Mouse (Mus musculus): ENCODE measurements around the gene Ccdc115.
A peak's percentile ranks its signal among the peaks of the same experiment; 100 is the strongest.
"Not testable (repeated sequence)": the region's sequence is repeated elsewhere in the genome, so short reads cannot be mapped to it uniquely, and the experiment has no call there.

Ccdc115 gene

GRCm38 (mm10) chr1:34437366-34437765 lies 2.1 kb downstream of the Ccdc115 start:
- not testable (repeated sequence) for DNase-seq

DNA sequence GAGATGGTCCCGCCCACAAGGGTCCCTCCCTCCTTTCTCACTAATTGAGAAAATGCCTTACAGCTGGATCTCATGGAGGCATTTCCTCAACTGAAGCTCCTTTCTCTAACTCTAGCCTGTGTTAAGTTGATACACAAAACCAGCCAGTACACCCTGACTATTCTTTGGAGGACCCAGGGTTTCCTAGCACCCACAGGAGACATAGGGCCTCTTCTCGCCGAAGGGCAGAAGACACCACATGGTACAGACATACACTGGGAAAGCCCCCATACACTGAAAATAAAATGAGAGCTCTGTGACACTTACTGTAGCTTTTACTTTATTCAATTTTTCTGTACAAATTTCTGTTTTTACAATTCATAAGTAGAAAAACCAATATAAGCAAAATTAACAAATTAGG lies 3.1 kb downstream of the Ccdc115 start:
- no peak for DNase-seq

DNA sequence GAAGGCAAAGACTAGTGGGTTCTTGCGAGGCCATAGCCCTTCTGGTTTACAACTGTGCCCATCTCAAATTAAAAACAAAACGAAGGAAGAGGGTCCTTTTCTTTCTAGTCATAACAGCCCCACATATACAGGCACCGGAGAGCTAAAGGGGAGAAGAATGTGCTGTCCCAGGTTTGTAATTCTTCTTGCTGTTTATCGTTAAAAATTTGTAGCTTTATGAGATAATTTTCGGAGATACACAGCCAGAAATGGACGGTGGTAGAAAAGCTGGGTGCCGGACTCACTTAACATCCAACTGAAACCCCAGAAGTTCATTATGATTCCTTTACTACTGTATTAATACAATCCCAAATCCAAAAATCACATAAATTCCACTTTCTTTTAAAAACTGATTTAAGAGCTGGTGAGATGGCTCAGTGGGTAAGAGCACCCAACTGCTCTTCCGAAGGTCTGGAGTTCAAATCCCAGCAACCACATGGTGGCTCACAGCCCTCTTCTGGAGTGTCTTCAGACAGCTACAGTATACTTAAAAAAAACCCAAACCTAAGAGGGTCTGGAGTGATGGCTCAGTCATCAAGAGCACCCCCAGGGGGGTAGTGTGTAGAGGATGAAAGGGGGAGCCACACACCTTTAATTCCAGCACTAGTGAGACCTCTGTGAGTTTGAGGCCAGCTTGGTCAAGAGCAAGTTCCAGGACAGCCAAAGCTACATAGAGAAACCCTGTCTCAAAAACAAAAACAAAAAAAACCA lies 3.9 kb downstream of the Ccdc115 start:
- DNase-seq: no peak

- peak; percentile 91 for DNase-seq
Observed at GRCm38 (mm10) chr1:34434660-34435160, 4.8 kb downstream of the Ccdc115 start.

- DNase-seq: no peak
Observed at GRCm38 (mm10) chr1:34433891-34434521, 5.5 kb downstream of the Ccdc115 start.

DNA sequence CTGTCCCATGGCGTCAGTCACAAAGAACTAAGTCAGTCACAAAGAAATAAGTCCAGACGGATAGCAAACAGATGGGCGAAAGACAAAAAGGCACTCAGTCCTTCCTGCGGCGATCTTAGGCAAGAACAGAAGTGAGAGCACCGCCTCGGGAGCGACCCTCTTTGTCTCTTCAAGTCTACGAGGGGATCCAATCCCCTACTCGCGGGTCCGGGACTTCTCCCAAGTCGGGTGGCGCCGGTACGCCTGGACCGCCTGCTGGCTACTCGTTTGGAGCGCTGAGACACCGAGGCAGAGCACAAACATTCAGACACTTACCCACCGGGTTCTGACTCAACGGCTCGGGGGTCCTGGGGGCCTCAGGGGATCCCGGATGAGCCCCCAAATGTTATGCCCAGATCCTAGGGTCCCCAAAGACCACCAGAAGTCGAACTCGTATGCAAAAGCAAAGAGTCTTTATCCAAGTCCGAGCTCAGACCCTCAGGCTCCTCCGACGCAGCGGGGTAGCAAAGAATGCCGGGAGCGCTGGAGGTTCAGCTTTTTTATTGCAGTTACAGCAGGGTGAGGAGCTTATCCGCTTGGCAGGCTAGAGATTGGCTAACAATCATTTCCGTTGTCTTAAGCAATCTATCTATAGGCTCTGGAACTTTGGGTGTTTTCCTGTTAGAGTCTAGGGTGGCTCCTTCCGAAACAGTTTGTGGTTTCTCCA lies 6.5 kb downstream of the Ccdc115 start:
- DNase-seq: peak; percentile 45

DNA sequence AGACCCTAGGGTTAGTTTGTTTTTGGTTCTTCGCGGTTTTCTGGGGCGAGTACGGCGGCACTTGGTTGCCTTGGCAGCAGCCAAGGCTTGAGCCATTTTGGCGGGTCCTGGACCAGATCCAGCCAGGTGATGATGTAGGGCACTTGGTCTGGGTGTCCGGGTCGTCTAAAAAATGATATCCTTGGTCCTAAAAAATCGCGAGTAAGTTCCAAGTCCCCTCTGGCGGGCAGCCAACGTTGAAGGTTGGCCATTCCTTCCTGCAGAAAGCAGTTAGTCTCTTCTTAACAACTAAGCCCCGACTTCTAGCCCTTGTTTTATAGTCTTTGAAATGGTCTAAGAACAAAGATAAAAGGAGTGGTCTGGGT lies 7.1 kb downstream of the Ccdc115 start:
- DNase-seq: peak; percentile 50

- DNase-seq: no peak
Observed at GRCm38 (mm10) chr1:34431431-34431830, 8.0 kb downstream of the Ccdc115 start.

GRCm38 (mm10) chr1:34430981-34431380 lies 8.5 kb downstream of the Ccdc115 start:
- no peak for DNase-seq

DNA sequence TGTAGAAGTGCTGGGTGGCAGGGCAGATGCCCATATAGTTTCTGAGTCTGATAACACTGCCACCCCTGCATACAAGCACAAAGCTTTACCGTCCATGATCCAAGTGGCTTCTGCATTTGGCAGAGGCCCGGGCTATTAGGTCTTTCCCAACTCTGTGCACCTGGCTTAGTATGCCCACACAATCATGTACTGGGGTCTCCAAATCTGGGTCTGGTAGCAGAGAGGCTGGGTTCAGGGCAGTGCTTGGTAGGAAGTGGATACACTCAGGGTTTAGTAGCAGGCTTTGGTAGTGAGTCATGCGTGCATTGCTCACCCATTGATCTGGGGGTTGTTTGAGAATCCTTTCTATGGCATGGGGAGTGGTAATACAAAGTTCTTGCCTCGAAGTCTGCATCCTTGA lies 10.2 kb downstream of the Ccdc115 start:
- no peak for DNase-seq

GRCm38 (mm10) chr1:34428466-34428865 lies 11.0 kb downstream of the Ccdc115 start:
- DNase-seq: no peak

DNA sequence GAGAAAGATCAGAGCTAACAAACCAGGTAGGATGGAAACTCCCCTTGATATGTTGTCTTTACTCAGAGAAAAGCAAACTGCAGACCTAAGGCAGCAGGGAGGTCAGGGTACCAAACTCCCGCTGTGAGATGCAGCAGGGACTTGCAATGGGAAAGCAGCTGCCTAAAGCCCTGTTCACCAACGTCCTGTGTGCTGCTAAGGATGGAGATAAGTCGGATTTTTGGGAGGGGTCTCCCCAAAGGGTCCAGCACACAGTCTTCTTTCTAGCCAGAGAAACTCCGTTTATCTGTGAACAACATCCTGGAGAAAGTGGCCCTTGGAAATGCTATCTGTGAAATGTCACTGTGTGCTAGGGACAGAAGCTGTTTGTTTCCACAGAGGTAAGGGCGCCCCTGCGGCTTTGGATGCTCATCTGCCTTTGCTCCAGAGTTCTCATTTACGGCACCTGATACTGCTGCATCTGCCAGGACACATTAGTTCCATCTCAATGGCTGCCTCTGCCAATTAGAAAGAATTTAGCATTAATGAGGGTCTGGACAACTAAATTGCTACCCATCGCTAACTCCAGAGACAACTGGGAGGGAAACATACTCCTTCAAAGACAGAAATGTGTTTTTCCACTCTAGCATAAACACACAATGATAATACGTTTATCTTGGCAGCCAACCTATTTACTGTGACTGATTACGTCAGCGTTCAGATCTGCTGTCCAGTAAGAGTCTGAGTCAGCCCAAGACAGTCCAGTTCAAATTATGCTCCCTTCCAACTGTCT lies 40.1 kb downstream of the Ccdc115 start:
- DNase-seq: peak; percentile 51

- peak; percentile 21 for DNase-seq
Observed at GRCm38 (mm10) chr1:34396321-34396720, 43.2 kb downstream of the Ccdc115 start.

DNA sequence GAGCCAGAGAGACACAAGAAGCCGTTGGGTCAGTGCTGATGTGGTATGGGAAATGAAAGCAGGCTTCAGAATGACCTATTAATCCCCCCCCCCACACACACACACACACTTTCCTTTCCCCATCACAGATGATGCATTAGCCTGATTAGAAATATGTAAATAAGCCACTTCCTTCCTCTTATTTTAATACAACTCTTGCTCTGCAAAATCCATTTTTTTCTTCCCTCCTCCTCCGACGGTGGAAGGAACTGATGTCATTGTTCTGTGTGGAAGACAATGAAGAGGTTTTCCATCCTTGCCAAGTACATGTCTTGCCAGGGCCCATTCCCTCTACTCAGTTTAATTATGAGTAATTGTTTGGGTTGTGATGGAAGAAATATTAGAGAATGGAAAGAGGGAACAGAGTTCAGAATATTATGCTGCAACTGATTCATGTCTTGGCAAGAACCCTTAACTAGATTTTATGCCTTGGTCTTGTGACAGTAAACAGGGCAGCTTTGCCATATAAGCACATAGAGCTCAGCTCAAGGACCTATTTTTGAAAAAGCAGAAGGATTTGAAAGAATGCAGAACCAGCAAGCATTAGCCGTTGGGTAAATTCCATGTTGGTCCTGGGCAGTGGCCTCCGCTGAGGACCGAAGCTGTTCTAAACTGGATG lies 50.1 kb downstream of the Ccdc115 start:
- DNase-seq: peak; percentile 78

DNA sequence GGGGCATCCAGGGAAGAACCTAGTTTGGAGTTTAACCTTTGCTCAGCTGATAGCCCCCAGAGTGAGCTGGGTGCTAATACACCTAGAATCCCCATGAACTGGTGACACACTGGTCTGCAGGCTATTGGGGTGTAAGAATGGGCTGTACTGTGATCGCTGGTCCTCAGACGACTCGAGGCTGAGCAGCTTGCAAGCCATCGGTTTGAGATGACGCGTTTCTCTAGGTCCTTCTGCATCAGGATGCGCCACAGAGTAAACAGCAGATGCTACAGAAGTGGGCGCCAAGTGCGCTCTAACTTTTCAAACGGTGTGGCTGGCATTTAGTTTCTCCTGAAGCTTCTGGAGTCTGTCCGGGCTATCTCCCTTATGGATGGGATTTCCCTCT lies 50.6 kb downstream of the Ccdc115 start:
- DNase-seq: peak; percentile 35

DNA sequence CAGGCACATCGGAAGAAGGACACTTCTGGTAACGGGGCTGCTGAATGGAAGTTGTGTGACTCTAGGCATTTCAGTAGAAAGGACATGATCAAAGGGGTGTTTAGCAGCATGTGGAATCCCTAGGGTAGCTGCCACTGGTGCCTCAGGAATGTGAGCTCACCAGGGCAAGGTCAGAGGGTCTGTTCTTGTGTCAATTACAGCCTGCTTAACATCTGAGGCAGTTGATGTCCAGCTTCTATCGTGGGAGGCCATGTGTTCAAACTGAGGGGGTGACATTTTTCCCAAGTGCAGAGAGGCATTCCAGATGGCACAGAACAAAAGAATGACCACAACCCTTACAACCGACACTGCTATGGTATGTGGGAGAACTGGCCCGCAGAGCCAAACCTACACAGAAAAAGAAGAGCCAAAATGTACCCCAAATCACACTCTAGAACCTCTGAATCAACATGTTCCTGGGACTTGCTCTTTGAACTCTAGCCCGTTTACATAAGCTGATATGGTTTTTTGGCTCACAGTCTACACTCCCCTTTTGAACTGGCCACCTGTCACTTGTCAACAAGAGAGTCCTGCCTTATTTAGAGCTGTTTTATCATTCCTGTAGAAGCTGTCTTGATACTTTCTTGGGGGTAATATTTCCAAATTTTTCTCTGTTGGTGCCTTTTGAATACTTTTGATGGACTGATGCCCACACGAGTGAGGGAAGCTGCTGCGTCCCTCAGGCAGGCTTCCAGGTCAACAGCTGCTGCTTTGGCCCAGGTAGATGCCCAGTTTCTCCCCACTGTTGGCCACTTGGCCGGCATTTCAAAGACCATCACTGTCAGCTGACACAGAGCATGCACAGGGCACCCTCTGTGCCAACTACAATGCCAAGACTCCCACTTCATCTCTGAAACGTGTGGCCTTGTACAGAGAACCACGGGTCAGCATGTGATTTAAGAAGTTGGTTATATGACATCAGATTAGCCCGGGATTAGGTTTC lies 51.8 kb downstream of the Ccdc115 start:
- DNase-seq: peak; percentile 42
